Mouse (Mus musculus) heart, embryonic 11.5 days (tissue): ENCODE results near the gene Slu7. TPM values are rescaled to one million over a fixed set of nuclear protein-coding genes. Genes with fewer than 3 reads are reported as not detected.

Source experiments
- ATAC-seq: fragments of 200-750 bp; cut with Nextera tagmentation; replicated peaks from 2 replicates; pipeline ENCODE4 v1.8.0; 2017; ENCODE audit warnings: moderate library complexity; ENCODE audit not compliant: insufficient number of reproducible peaks, low FRiP score, low TSS enrichment
- H3K27ac ChIP-seq: fragments of 300-500 bp; sonication (generic); 2 replicates; pipeline ENCODE4 v1.5.1; 2014; ENCODE audit warnings: mild to moderate bottlenecking, low read depth, low read length
- H3K27me3 ChIP-seq: fragments of 300-500 bp; sonication (generic); 2 replicates; pipeline ENCODE4 v1.6.1; 2014; ENCODE audit warnings: mild to moderate bottlenecking, low read length, mixed read lengths; ENCODE audit not compliant: control insufficient read depth, insufficient read depth
- H3K36me3 ChIP-seq: fragments of 300-500 bp; sonication (generic); 2 replicates; pipeline ENCODE4 v1.6.1; 2014; ENCODE audit warnings: mild to moderate bottlenecking, low read length, moderate library complexity, mixed read lengths; ENCODE audit not compliant: control insufficient read depth, insufficient read depth
- H3K4me1 ChIP-seq: fragments of 300-500 bp; sonication (generic); 2 replicates; pipeline ENCODE4 v1.6.1; 2014; ENCODE audit warnings: low read length; ENCODE audit not compliant: control insufficient read depth, insufficient read depth
- H3K4me2 ChIP-seq: fragments of 300-500 bp; sonication (generic); 2 replicates; pipeline ENCODE4 v1.6.1; 2014; ENCODE audit warnings: mild to moderate bottlenecking, moderate library complexity
- H3K4me3 ChIP-seq: fragments of 300-500 bp; sonication (generic); 2 replicates; pipeline ENCODE4 v1.5.1; 2014; ENCODE audit warnings: low read depth, low read length
- H3K9ac ChIP-seq: fragments of 300-500 bp; sonication (generic); 2 replicates; pipeline ENCODE4 v1.6.1; 2014; ENCODE audit warnings: mild to moderate bottlenecking, low read depth, low read length, moderate library complexity
- H3K9me3 ChIP-seq: fragments of 300-500 bp; sonication (generic); replicated peaks from 2 replicates; pipeline ENCODE4 v1.6.1; 2016; ENCODE audit warnings: low read length; ENCODE audit not compliant: control insufficient read depth
- WGBS: fragments of 180-500 bp; shearing (Covaris S2); extraction: QIAGEN DNeasy Blood & Tissue Kit; methylation state at CpG from one replicate; pipeline ENCODE4 v1.1.7; 2014; ENCODE audit not compliant: insufficient replicate concordance; 5-methylcytosine and 5-hydroxymethylcytosine counted together
- polyA plus RNA-seq: library from polyadenylated mRNA; unstranded; fragments of >200 nt; fragmentation: Nextera tagmentation; extraction: Ambion mirVana; gene quantifications from 2 replicates; pipeline ENCODE4 v1.2.1, GENCODE M21; 2014

The Slu7 gene
- polyA plus RNA-seq, result 39.2 and 42.1 TPM in 2 replicates

DNA sequence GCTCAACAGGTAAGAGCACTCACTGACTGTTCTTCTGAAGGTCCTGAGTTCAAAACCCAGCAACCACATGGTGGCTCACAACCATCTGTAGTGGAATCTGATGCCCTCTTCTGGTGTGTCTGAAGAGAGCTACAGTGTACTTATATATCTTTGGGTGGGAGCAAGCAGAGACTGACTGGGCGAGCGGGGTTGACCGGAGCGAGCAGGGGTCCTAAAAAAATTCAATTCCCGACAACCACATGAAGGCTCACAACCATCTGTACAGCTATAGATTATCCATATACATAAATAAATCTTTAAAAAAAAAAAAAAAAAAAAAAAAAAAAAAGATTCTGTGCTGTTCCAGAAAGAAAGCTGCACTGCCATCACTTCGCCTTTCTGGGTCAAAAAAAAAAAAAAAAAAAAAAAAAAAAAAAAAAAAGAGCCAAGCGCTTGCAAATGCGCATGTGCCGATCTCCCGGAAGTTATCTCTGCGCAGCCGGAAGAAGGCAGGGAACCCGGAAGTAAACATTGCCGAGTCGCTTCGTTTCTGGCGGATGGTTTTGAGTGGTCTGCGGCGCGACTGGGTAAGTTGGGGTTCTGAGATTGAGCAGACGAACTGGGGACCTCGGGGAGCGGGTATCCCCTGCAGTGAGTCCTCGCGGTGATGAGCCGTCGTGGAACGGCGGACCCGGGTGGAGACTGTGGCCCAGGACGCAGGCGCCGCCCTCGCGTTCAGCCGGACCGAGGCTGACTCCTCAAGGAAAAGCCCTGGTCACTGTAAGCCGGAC lies at the start of gene Slu7:
Gene Slu7 (plus strand): TSS at position 491 of the 770 bp plus-strand sequence.
- 8% methylated on average over 38 of the region's 38 CpGs for WGBS
- Histone ChIP-seq H3K9me3 (no peaks in the 10 kb centered on the region), H3K4me1 (peaks cover 5% of the 10 kb centered on the region), H3K27ac (peak within 1 kb of the TSS; percentile 59; the same call in 1 of the 2 replicates), H3K4me2 (peak within 1 kb of the TSS; percentile 68), H3K36me3 (no peaks in the 10 kb centered on the region), H3K4me3 (peak within 1 kb of the TSS; percentile 82), H3K9ac (peak within 1 kb of the TSS; percentile 74), H3K27me3 (no peaks in the 10 kb centered on the region)
- peak; percentile 80 for ATAC-seq

DNA sequence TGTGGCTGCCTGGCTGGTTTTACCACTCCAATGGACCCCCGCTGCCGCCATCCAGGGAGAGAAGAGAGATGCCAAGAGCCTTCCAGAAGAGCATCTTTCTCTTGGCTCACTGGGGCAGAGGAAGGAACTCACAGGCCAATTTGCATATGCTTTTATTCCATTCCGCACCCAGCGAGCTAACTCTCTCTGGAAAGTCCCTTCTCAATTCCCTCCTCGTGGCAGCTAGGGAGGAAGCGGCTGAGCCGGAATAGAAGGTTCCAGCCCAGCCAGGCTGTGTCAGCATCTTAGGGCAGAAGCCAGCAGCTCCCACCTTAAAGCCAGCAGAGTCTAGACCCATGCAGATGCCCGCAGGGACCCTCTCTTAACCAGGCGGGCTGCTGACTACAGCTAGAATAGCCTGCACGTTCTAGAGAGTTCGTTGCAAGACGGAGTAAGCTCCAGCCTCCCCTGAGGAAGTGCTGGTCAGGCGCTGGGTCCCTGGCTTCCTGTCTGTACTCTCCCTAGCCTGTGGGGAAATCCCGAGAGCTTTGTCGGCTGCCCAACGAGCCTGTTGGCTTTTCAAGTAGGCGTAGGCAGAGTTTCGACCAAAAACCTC lies 48.4 kb upstream of the Slu7 start:
- 0 out of 2 replicates have a peak, but pooled peaks cover 2% of the 10 kb centered on the region for H3K4me1 ChIP-seq
- no peaks in the 10 kb centered on the region for H3K9me3 ChIP-seq
- ATAC-seq, result peak; percentile 80
- no peaks in the 10 kb centered on the region for H3K36me3 ChIP-seq
- H3K9ac ChIP-seq, result peak overlapping the region; percentile 75
- peak overlapping the region; percentile 39 for H3K4me3 ChIP-seq
- no peaks in the 10 kb centered on the region for H3K27me3 ChIP-seq
- peak overlapping the region; percentile 54; the same call in 1 of the 2 replicates for H3K27ac ChIP-seq
- WGBS, result 1% methylated on average over 18 of the region's 18 CpGs
- peak overlapping the region; percentile 84 for H3K4me2 ChIP-seq

- Histone ChIP-seq H3K9me3 (no peaks in the 10 kb centered on the region), H3K27me3 (no peaks in the 10 kb centered on the region), H3K4me3 (peak overlapping the region; percentile 39), H3K4me1 (0 out of 2 replicates have a peak, but pooled peaks cover 2% of the 10 kb centered on the region), H3K27ac (no peak overlapping the region), H3K9ac (peak overlapping the region; percentile 75), H3K36me3 (no peaks in the 10 kb centered on the region), H3K4me2 (peak overlapping the region; percentile 84)
- no peak for ATAC-seq
- 6% methylated on average over 8 of the region's 8 CpGs for WGBS
Observed at GRCm38 (mm10) chr11:43385716-43386115, 47.8 kb upstream of the Slu7 start.

GRCm38 (mm10) chr11:43387004-43387880 lies 46.3 kb upstream of the Slu7 start:
- no peak overlapping the region for H3K27ac ChIP-seq
- H3K27me3 ChIP-seq, result no peaks in the 10 kb centered on the region
- no peak overlapping the region for H3K9ac ChIP-seq
- H3K4me1 ChIP-seq, result 0 out of 2 replicates have a peak, but pooled peaks cover 2% of the 10 kb centered on the region
- no peaks in the 10 kb centered on the region for H3K36me3 ChIP-seq
- H3K4me3 ChIP-seq, result no peak overlapping the region
- H3K9me3 ChIP-seq, result no peaks in the 10 kb centered on the region
- WGBS, result 81% methylated on average over 14 of the region's 14 CpGs
- no peak overlapping the region for H3K4me2 ChIP-seq
- ATAC-seq, result no peak

DNA sequence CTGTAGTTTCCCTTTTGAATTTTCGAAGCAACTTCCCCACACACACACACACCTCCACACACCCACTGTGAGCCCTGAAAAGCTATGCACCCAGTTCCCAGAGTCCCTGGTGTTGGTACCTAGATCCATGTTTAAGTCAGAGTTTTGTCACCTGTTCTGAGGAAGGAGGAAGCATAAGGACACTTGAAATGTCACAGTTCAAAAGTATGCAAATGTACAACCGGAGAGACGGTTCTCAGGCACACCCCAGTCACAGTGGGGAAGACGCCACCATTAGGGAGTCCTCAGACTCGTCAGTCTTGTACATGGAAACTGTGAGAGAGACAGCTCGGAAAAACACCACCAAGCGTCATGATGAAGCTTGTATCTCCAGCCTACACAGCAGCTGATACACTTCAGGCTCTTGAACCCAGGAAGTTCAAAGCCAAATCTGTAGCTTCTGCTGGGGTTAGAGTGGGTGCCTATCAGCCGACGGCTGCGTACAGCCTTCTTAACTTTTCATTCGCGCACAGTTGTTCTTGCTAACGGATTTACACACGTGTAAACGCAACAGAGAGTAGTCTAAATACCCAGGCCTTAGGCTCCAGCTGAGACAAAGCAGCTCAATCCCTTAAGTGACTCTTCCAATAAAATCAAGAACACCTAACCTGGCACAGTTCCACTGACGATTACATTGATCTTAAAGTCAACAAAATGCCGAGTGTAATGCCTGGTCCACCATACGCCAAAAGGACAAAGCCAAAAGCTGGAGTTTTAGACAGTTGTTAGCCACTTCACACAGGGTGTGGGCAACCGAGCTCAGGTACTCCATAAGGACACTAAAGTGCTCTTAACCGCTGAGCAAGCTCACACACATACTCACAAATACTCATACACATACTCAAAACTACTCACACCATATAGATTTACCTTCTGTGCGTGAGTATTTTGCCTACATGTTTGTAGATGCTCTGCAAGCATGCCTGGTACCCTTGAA lies 45.1 kb upstream of the Slu7 start:
- Histone ChIP-seq H3K4me3 (no peak overlapping the region), H3K9me3 (no peaks in the 10 kb centered on the region), H3K36me3 (no peaks in the 10 kb centered on the region), H3K4me1 (0 out of 2 replicates have a peak, but pooled peaks cover 2% of the 10 kb centered on the region), H3K4me2 (no peak overlapping the region), H3K27ac (no peak overlapping the region), H3K9ac (no peak overlapping the region), H3K27me3 (no peaks in the 10 kb centered on the region)
- WGBS, result 72% methylated on average over 21 of the region's 21 CpGs
- ATAC-seq, result no peak

DNA sequence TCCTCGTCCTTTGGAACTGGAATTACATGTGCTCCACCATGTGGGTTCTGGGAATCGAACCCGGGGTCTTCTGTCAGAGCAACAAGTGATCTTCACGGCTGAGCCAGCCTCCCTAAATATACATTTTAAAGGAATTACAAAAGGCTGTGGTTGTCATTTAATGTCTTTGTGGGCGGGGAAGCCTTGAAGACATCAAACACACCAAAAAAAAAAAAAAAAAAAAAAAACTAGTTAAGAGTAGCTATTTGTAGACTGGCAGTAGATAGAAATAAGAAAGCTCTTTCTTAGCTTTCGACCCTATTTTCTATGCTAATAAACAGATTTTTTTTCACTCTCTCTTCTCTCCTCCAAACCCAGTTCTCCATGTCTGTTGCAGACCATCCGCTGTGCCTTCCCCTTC lies 44.4 kb upstream of the Slu7 start:
- no peak for ATAC-seq
- 0 out of 2 replicates have a peak, but pooled peaks cover 2% of the 10 kb centered on the region for H3K4me1 ChIP-seq
- no peak overlapping the region for H3K27ac ChIP-seq
- H3K9me3 ChIP-seq, result no peaks in the 10 kb centered on the region
- H3K4me2 ChIP-seq, result no peak overlapping the region
- H3K4me3 ChIP-seq, result no peak overlapping the region
- 80% methylated on average over 7 of the region's 7 CpGs for WGBS
- no peak overlapping the region for H3K9ac ChIP-seq
- no peaks in the 10 kb centered on the region for H3K36me3 ChIP-seq
- no peaks in the 10 kb centered on the region for H3K27me3 ChIP-seq

- H3K4me1 ChIP-seq, result no peaks in the 10 kb centered on the region; the same call in 1 of the 2 replicates
- no peak overlapping the region for H3K4me2 ChIP-seq
- no peaks in the 10 kb centered on the region for H3K36me3 ChIP-seq
- 35% methylated on average over 2 of the region's 2 CpGs for WGBS
- no peaks in the 10 kb centered on the region for H3K9me3 ChIP-seq
- H3K9ac ChIP-seq, result no peak overlapping the region
- H3K27me3 ChIP-seq, result no peaks in the 10 kb centered on the region
- H3K4me3 ChIP-seq, result no peak overlapping the region
- no peak for ATAC-seq
- no peak overlapping the region for H3K27ac ChIP-seq
Observed at GRCm38 (mm10) chr11:43392757-43393156, 40.8 kb upstream of the Slu7 start.
